Mouse (Mus musculus): ENCODE data around the gene Fxr2.

DNA sequence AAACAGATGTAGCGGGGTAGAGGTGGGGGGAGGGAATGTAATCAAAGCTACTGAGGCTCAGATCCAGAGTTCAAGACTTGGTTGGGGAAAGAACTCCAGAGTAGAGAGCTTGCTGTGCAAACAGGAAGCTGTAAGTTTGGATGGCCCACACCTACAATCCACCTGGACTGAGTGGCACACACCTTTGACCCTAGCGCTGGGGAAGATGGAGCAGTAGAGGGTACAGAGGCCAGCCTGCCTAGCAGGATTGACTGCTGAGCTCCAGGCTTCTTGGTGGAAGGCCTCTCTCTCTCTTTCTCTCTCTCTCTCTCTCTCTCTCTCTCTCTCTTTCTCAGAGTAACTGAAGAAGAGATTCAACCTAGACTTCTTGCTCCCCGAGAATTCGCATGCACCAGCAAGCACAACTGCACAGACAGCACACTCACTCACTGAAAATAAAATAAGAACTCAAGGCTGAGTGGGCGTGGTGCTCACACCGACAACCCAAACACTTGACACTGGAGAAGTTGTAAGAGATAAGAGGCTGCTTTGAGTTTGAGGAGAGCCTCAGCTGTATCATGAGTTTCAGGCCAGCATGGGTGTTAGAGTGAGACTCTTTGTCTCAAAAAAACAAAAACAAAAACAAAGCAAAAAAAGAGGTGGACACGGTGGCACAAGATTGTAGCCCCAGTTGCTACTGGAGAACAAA is 12.3 kb upstream of the Fxr2 start:
- TF ChIP-seq CTCF (IDR thresholded peaks at IDR 0.05; ENCODE audit: extremely low read depth, insufficient read length, insufficient replicate concordance, low read depth, low read length) = no peak
- TF ChIP-seq POLR2A (IDR thresholded peaks at IDR 0.05; ENCODE audit: low read depth, low read length) = no peak

Measured in small intestine, adult 2 months (tissue).